Mouse (Mus musculus): ENCODE data around the gene Melk. TPM values are rescaled to one million over a fixed set of nuclear protein-coding genes. Genes with fewer than 3 reads are reported as not detected.
A peak's percentile ranks its signal among the peaks of the same experiment; 100 is the strongest.

Gene Melk
- polyA plus RNA-seq (2014; fragmentation: Nextera tagmentation; extraction: Ambion mirVana): 41.6 and 52.6 TPM in 2 replicates

DNA sequence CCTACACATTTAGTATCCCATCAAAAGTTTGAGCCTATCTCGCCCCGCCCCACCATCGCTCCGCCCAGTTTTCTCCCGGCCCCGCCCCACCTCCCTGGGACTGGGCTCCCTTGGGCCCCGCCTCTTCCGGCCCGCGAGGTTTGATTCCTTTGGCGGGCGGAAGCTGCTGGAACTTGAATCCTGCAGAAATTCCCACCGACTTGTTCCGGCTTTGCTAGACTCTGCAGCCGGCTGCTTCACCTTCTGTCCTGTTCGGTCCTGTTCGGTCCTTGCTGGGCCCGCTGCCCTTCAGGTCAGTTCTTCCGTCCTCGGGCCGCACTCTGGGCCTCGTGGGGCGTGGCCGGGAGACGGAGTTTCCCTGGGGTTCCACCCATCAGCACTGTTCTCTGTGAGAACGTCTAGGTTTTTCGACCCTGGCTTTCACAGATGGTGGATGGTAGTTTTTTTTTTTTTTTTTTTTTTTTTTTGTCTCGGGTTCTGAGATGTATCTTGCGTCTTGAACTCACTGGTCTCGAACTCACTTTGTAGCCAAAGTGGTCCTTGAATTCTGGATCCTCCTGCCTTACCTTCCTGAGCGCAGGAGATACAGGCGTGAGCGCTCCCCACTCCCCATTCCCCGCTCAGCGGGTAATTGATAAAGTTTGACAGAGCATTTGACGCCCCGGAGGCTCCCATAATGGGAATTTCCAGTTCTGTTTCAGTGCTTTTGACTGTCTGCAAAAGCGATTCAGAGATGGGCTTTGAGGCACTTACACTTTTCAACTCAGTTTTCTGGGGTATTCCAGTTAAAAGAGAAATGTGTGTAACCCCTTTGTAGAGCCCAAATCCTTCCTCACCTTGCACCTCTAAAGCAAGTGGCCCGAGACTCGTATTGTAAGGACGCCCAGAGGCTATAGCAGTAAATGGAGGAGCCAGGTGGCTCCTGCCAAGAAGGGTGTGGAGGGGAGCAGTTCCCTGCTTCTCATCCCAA, at the start of gene Melk:
Gene Melk, plus strand, starts transcription at position 96 of the 970 bp plus-strand sequence.
- H3K27me3 ChIP-seq (ENCODE audit: control insufficient read depth, insufficient read depth, low read length): no peaks in the 10 kb centered on the region
- H3K36me3 ChIP-seq (ENCODE audit: control insufficient read depth, insufficient read depth, low read length): peaks cover 5% of the 10 kb centered on the region; the same call in 1 of the 2 replicates
- under 1% methylated on average over 41 of the region's 41 CpGs for WGBS
- peak within 1 kb of the TSS; percentile 66; the same call in 1 of the 2 replicates for H3K27ac ChIP-seq (ENCODE audit: low read depth, low read length)
- peak within 1 kb of the TSS; percentile 72 for H3K9ac ChIP-seq (ENCODE audit: low read depth, low read length)
- H3K4me1 ChIP-seq (ENCODE audit: control insufficient read depth, insufficient read depth, low read length): peaks cover 12% of the 10 kb centered on the region
- H3K4me3 ChIP-seq (ENCODE audit: low read length): peak within 1 kb of the TSS; percentile 65
- no peaks in the 10 kb centered on the region for H3K9me3 ChIP-seq (ENCODE audit: control insufficient read depth, low read length)
- peak; percentile 95 for ATAC-seq (ENCODE audit: low FRiP score, low TSS enrichment)
- H3K4me2 ChIP-seq (replicated peaks; ENCODE audit: low read depth, low read length): peak within 1 kb of the TSS; percentile 83

GRCm38 (mm10) chr4:44251521-44251920, 49.2 kb upstream of the Melk start:
- WGBS: 76% methylated on average over 5 of the region's 5 CpGs
- ATAC-seq (ENCODE audit: low FRiP score, low TSS enrichment): no peak
- no peak overlapping the region for H3K9ac ChIP-seq (ENCODE audit: low read depth, low read length)
- peaks cover 9% of the 10 kb centered on the region; the same call in 1 of the 2 replicates for H3K4me1 ChIP-seq (ENCODE audit: control insufficient read depth, insufficient read depth, low read length)
- H3K9me3 ChIP-seq (ENCODE audit: control insufficient read depth, low read length): no peaks in the 10 kb centered on the region
- H3K27me3 ChIP-seq (ENCODE audit: control insufficient read depth, insufficient read depth, low read length): 0 out of 2 replicates have a peak, but pooled peaks cover 3% of the 10 kb centered on the region
- no peak overlapping the region for H3K4me2 ChIP-seq (replicated peaks; ENCODE audit: low read depth, low read length)
- H3K27ac ChIP-seq (ENCODE audit: low read depth, low read length): no peak overlapping the region
- H3K36me3 ChIP-seq (ENCODE audit: control insufficient read depth, insufficient read depth, low read length): no peaks in the 10 kb centered on the region
- H3K4me3 ChIP-seq (ENCODE audit: low read length): no peak overlapping the region

DNA sequence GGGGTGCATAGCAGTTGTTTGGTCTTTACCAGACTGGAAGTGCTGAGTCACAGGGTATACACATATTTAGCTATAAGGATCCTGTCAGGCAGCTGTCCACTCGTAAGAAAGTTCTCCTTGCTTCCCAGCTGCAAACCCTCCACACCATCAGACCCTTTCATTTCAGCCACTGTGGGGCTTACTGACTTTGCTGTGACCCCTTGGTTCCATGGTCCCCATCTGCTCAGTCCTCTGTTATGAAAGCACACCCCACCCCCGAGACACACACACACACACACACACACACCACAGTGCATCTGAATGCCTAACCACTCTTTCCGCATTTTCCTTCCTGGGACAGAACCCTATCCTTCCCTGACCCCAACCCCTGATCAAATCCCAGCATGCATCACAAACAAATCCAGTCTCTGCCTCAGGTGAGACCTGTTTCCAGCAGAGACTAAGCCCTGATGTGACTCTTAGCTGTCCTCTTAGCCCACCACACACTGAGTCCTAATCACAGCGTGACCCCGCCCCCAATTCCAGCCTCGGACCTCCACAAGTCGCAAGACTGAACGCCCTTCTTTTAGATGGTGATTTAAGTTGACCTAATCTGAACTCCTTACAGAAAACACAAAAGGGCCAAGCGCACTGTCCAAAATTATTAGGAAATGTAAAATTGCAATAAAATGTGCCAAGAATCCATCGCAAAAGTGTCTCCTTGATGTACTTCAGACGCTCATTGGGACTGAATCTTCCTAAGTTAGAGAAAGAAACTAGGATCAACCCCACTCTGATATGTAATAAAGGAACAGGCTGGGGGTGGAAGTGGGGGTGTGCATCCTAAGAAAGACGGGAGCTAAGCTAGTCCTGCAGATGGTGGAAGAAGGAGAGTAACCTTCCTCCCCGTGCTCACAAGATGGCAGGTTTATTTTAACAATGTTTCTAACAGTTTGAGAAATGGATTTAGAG, 48.4 kb upstream of the Melk start:
- no peak for ATAC-seq (ENCODE audit: low FRiP score, low TSS enrichment)
- Histone ChIP-seq H3K4me1 (ENCODE audit: control insufficient read depth, insufficient read depth, low read length) (peaks cover 5% of the 10 kb centered on the region; the same call in 1 of the 2 replicates), H3K27ac (ENCODE audit: low read depth, low read length) (no peak overlapping the region), H3K27me3 (ENCODE audit: control insufficient read depth, insufficient read depth, low read length) (0 out of 2 replicates have a peak, but pooled peaks cover 3% of the 10 kb centered on the region), H3K36me3 (ENCODE audit: control insufficient read depth, insufficient read depth, low read length) (no peaks in the 10 kb centered on the region), H3K9me3 (ENCODE audit: control insufficient read depth, low read length) (no peaks in the 10 kb centered on the region), H3K4me3 (ENCODE audit: low read length) (0 out of 2 replicates have a peak overlapping the region, but pooled peaks have one; percentile 6), H3K4me2 (replicated peaks; ENCODE audit: low read depth, low read length) (peak overlapping the region; percentile 4; the same call in 1 of the 2 replicates), H3K9ac (ENCODE audit: low read depth, low read length) (no peak overlapping the region)
- WGBS: 8% methylated on average over 13 of the region's 13 CpGs

DNA sequence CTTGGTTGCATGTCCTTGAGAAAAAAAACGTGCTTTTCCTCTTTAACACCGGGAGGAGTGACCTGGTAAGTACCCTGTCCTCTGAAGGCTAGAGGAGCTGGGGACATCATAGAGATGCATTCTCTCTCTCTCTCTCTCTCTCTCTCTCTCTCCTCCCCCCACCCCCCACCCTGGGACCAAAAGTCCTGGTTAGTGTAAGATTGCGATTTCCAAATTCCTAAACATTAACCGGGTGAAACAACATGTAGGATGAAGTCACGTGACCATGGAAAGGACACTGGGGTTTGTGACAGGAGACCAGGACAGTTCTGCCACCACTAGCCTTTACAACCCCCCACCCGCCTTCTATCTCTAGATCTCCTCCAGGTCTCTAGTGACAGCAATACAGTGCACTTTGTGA, 47.5 kb upstream of the Melk start:
- no peak overlapping the region for H3K27ac ChIP-seq (ENCODE audit: low read depth, low read length)
- ATAC-seq (ENCODE audit: low FRiP score, low TSS enrichment): no peak
- peak overlapping the region; percentile 4 for H3K4me2 ChIP-seq (replicated peaks; ENCODE audit: low read depth, low read length)
- H3K9ac ChIP-seq (ENCODE audit: low read depth, low read length): no peak overlapping the region
- H3K4me1 ChIP-seq (ENCODE audit: control insufficient read depth, insufficient read depth, low read length): no peaks in the 10 kb centered on the region
- no peaks in the 10 kb centered on the region for H3K9me3 ChIP-seq (ENCODE audit: control insufficient read depth, low read length)
- H3K4me3 ChIP-seq (ENCODE audit: low read length): 0 out of 2 replicates have a peak overlapping the region, but pooled peaks have one; percentile 6
- 3% methylated on average over 6 of the region's 6 CpGs for WGBS
- 0 out of 2 replicates have a peak, but pooled peaks cover 3% of the 10 kb centered on the region for H3K27me3 ChIP-seq (ENCODE audit: control insufficient read depth, insufficient read depth, low read length)
- H3K36me3 ChIP-seq (ENCODE audit: control insufficient read depth, insufficient read depth, low read length): no peaks in the 10 kb centered on the region

- no peak for ATAC-seq (ENCODE audit: low FRiP score, low TSS enrichment)
- no peaks in the 10 kb centered on the region for H3K27me3 ChIP-seq (ENCODE audit: control insufficient read depth, insufficient read depth, low read length)
- no peak overlapping the region for H3K9ac ChIP-seq (ENCODE audit: low read depth, low read length)
- no peak overlapping the region for H3K4me2 ChIP-seq (replicated peaks; ENCODE audit: low read depth, low read length)
- no peaks in the 10 kb centered on the region for H3K4me1 ChIP-seq (ENCODE audit: control insufficient read depth, insufficient read depth, low read length)
- no peak overlapping the region for H3K27ac ChIP-seq (ENCODE audit: low read depth, low read length)
- H3K4me3 ChIP-seq (ENCODE audit: low read length): no peak overlapping the region
- no peaks in the 10 kb centered on the region for H3K36me3 ChIP-seq (ENCODE audit: control insufficient read depth, insufficient read depth, low read length)
- H3K9me3 ChIP-seq (ENCODE audit: control insufficient read depth, low read length): no peaks in the 10 kb centered on the region
- 79% methylated on average over 5 of the region's 5 CpGs for WGBS
These were observed 46.1 kb upstream of the Melk start for GRCm38 (mm10) chr4:44254579-44254978.

- Histone ChIP-seq H3K9ac (ENCODE audit: low read depth, low read length) (no peak overlapping the region), H3K27me3 (ENCODE audit: control insufficient read depth, insufficient read depth, low read length) (no peaks in the 10 kb centered on the region), H3K27ac (ENCODE audit: low read depth, low read length) (no peak overlapping the region), H3K9me3 (ENCODE audit: control insufficient read depth, low read length) (no peaks in the 10 kb centered on the region), H3K36me3 (ENCODE audit: control insufficient read depth, insufficient read depth, low read length) (no peaks in the 10 kb centered on the region), H3K4me3 (ENCODE audit: low read length) (no peak overlapping the region), H3K4me2 (replicated peaks; ENCODE audit: low read depth, low read length) (no peak overlapping the region), H3K4me1 (ENCODE audit: control insufficient read depth, insufficient read depth, low read length) (no peaks in the 10 kb centered on the region)
- WGBS: 83% methylated on average over 4 of the region's 4 CpGs
- ATAC-seq (ENCODE audit: low FRiP score, low TSS enrichment): no peak
These were observed 41.5 kb upstream of the Melk start for GRCm38 (mm10) chr4:44259126-44259525.

DNA sequence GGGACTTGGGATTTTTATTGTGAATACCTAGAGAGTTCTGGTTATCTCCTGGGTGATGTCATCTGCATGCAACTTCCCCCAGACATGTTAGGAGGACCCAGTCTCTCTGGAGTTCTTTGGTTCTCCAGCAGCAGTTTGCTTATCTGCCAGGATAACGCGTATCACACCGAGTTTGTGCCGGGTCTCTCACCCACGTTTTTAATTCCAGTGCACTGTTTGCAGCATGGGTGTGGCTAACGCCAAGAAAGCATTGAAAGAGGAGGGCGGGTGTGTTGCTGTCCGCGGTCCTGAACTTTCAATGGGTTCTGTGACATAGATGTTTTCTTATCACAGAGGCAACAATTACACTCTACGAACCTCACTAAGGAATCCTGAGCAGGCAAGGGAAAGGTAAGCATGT, 40.4 kb upstream of the Melk start:
- Histone ChIP-seq H3K36me3 (ENCODE audit: control insufficient read depth, insufficient read depth, low read length) (no peaks in the 10 kb centered on the region), H3K4me1 (ENCODE audit: control insufficient read depth, insufficient read depth, low read length) (no peaks in the 10 kb centered on the region), H3K9ac (ENCODE audit: low read depth, low read length) (no peak overlapping the region), H3K27ac (ENCODE audit: low read depth, low read length) (no peak overlapping the region), H3K4me2 (replicated peaks; ENCODE audit: low read depth, low read length) (no peak overlapping the region), H3K27me3 (ENCODE audit: control insufficient read depth, insufficient read depth, low read length) (no peaks in the 10 kb centered on the region), H3K9me3 (ENCODE audit: control insufficient read depth, low read length) (no peaks in the 10 kb centered on the region), H3K4me3 (ENCODE audit: low read length) (no peak overlapping the region)
- no peak for ATAC-seq (ENCODE audit: low FRiP score, low TSS enrichment)
- WGBS: 3% methylated on average over 10 of the region's 10 CpGs

DNA sequence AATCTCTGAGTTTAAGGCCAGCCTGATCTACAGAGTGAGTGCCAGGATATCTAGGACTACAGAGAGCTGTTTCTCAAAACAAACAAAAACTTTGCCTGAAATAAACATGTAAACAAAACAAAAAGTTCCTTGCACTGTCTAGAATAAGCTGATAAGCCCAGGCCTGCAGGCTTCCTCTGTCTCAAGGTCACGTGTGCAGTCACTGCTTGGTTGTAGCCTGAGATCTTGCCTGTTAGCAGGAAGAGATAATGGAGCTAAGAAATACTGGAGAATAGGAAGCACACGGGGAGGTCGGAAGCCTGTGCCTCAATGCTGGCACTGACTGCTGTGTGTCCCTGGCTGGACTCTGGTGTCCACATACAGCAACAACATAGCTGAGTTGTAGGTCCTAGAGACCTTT, 35.2 kb upstream of the Melk start:
- no peak for ATAC-seq (ENCODE audit: low FRiP score, low TSS enrichment)
- H3K9me3 ChIP-seq (ENCODE audit: control insufficient read depth, low read length): no peaks in the 10 kb centered on the region
- 88% methylated on average over 3 of the region's 3 CpGs for WGBS

More for the DNA sequence above, 35.2 kb upstream of the Melk start:
- Histone ChIP-seq H3K27me3 (ENCODE audit: control insufficient read depth, insufficient read depth, low read length) (no peaks in the 10 kb centered on the region), H3K4me1 (ENCODE audit: control insufficient read depth, insufficient read depth, low read length) (no peaks in the 10 kb centered on the region), H3K27ac (ENCODE audit: low read depth, low read length) (no peak overlapping the region), H3K4me3 (ENCODE audit: low read length) (no peak overlapping the region), H3K9ac (ENCODE audit: low read depth, low read length) (no peak overlapping the region), H3K4me2 (replicated peaks; ENCODE audit: low read depth, low read length) (no peak overlapping the region), H3K36me3 (ENCODE audit: control insufficient read depth, insufficient read depth, low read length) (no peaks in the 10 kb centered on the region)

Measured in kidney, embryonic 14.5 days (tissue).